Mouse (Mus musculus) left cerebral cortex, postnatal 25 days (tissue): ENCODE results near the gene Pyroxd2. TPM values are rescaled to one million over a fixed set of nuclear protein-coding genes. Genes with fewer than 3 reads are reported as not detected.
"Not testable (repeated sequence)": the region's sequence is repeated elsewhere in the genome, so short reads cannot be mapped to it uniquely, and the experiment has no call there.

Experiments used
- DNase-seq, 2 experiments: peaks; one replicate each; pipeline ENCODE4 v3.0.0; 2022; ENCODE audit warnings: low spot score in 2 of 2, mixed read lengths in 1 of 2
- intact Hi-C: fragments of 180-260 bp; cut with DNase I; formaldehyde crosslinking; loops from one replicate; pipeline ENCODE4 v1.15.1; 2025
- total RNA-seq, 2 experiments: library from RNA; stranded (reverse); gene quantifications; 2 replicates each; pipeline ENCODE4 v1.2.3; 2021

Gene Pyroxd2
- total RNA-seq = 1 to 10 TPM; 2.0 to 2.6 TPM

DNA sequence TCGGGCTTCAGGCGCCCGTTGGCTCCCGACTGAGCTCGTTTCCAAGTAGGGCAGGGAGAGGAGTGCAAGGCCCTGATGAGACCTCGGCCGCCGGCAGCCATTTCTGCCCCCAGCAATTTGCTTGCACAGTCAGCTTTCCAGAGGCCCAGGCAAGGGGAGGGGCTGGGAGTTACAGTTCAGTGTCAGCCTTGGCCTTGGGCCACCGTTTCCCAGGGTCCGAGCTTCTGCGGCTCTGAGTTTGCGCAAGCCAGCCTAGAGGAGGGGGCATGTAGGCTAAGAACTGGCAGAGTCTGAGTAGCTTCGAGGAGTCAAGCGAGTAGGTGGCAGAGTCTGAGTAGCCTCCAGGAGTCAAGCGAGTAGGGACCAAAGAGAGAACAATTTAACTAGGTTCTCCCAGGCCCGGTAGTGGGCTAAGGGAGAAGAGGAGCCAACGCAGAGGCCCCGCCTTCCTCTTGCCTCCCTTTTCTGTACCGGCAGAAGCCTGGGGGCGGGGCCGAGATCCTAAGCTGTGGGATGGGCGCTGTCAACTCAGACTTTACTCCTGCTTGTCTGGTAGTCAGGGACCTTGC lies at the start of gene Pyroxd2:
TSS of gene Pyroxd2 (minus strand) at position 413 of the 569 bp plus-strand sequence.
- peak; percentile 49 for DNase-seq
- intact Hi-C loops = no loop called here

GRCm38 (mm10) chr19:42797866-42798265 lies 45.3 kb upstream of the Pyroxd2 start:
- no peak for DNase-seq
- intact Hi-C loops = loop anchor here (5.0 kb wide), 2 partner anchors 104 to 679 kb away; no protein-coding TSS in a partner anchor

GRCm38 (mm10) chr19:42795801-42796200 lies 43.2 kb upstream of the Pyroxd2 start:
- intact Hi-C loops = loop anchor here (1.0 to 5.0 kb wide), 5 partner anchors 106 to 682 kb away; no protein-coding TSS in a partner anchor
- DNase-seq = no peak

DNA sequence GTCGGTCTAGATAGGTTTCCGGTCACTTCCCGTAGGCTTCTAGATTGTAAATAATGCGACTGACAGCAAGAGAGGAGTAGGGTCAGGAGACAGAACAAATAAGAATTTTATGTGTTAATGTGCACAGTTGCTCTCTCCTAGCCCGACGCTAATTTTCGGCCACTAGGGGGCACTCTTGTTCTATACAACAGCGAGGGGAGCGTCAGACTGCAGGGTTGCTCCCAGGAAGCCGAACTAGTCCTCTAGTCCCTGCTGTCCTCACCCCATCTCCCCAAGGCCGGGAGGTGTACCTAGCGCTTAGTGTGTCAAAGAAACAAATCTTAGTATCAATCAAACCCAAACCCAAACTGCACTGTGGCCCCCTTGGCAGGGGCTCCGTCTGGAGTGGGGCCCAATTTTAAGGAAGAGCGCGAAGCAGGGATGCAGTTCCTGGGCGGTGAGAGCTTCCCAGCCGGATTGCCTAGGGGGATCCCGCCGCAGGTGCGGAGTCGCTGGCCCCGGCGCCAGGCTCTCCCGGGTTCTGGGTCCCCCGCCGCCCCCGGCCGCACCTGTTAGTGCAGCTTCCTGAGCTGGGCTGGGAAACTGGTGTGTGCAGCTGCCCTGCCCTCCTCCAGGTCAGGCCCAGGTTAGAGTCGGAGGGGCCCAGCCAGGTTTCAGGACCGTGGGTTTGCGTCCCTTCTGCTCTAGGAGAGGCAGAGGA lies 42.5 kb upstream of the Pyroxd2 start:
- intact Hi-C loops = loop anchor here (1.0 to 5.0 kb wide), 5 partner anchors 107 to 682 kb away; no protein-coding TSS in a partner anchor
- peak; percentile 91 to 93 for DNase-seq

DNA sequence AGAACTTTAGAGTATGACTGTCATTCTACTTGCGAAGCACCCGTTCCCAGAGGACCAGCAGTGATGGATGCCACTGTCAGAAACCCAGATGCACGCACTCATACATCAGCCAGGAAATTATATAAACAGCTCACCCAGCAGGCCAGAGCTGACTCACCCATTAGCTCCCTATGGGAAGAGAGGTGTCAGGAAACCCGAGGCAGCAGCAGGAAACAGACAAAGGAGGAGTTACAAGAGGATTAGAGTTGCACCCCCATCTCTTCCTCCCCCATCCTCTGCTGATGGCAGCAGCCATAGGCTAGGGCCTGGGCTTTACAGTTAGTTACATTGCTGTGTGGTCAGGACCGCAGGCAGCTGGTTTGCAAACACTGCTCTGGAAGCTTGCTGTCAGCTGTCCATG lies 35.7 kb upstream of the Pyroxd2 start:
- peak in 1 of 2 experiments; percentile 47 for DNase-seq

GRCm38 (mm10) chr19:42785562-42786220 lies 33.1 kb upstream of the Pyroxd2 start:
- DNase-seq = no peak
- intact Hi-C loops = no loop called here

More for the DNA sequence above, 35.7 kb upstream of the Pyroxd2 start:
- intact Hi-C loops = no loop called here

- intact Hi-C loops = no loop called here
- no peak for DNase-seq
These were observed 32.6 kb upstream of the Pyroxd2 start for GRCm38 (mm10) chr19:42785129-42785528.

DNA sequence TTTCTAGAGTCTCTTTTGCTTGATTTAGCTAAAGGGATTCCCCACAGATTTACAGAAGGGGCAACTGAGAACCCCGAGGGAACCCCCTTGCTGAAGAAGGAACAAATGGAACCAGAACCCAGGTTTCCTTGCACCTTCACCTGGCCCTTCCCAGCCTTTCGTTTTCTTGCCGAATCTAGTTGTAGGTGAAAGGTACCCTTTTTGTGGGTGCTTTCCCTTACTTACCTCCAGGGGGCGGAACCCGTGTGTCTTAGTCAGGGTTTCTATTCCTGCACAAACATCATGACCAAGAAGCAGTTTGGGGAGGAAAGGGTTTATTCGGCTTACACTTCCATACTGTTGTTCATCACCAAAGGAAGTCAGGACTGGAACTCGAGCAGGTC lies 27.6 kb upstream of the Pyroxd2 start:
- intact Hi-C loops = not testable (repeated sequence)

GRCm38 (mm10) chr19:42779531-42780155 lies 27.1 kb upstream of the Pyroxd2 start, which contains the start of gene Hps1:
TSS of gene Hps1 (minus strand) at chr19:42779978.
- intact Hi-C loops = loop anchor here (5.0 kb wide), 1 partner anchor 462 kb away; no protein-coding TSS in a partner anchor
- DNase-seq = peak; percentile 92 to 95

More for the DNA sequence above, 27.6 kb upstream of the Pyroxd2 start:
- DNase-seq = not testable (repeated sequence)

- intact Hi-C loops = loop anchor here (5.0 kb wide), 1 partner anchor 460 kb away; no protein-coding TSS in a partner anchor
- no peak for DNase-seq
These were observed 25.2 kb upstream of the Pyroxd2 start for GRCm38 (mm10) chr19:42777801-42778200.

DNA sequence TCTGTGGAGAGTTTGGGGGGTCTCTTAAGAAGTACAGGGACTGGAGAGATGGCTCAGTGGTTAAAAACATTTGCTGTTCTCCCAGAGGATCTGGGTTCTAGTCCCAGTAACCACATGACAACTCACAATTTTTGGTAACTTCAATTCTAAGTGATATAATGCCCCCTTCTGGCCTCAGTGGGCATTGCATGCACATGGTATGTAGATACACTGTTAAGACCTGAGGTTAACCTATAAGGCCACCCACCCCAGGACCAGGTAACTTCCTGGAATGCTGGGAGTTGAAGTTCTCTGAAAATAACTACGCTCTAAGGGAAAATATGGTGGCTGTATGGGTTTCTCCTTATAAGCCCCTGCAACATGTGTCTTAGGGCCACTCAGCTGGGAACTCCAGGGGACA lies 24.2 kb upstream of the Pyroxd2 start:
- DNase-seq = no peak
- intact Hi-C loops = loop anchor here (5.0 kb wide), 1 partner anchor 460 kb away; no protein-coding TSS in a partner anchor

DNA sequence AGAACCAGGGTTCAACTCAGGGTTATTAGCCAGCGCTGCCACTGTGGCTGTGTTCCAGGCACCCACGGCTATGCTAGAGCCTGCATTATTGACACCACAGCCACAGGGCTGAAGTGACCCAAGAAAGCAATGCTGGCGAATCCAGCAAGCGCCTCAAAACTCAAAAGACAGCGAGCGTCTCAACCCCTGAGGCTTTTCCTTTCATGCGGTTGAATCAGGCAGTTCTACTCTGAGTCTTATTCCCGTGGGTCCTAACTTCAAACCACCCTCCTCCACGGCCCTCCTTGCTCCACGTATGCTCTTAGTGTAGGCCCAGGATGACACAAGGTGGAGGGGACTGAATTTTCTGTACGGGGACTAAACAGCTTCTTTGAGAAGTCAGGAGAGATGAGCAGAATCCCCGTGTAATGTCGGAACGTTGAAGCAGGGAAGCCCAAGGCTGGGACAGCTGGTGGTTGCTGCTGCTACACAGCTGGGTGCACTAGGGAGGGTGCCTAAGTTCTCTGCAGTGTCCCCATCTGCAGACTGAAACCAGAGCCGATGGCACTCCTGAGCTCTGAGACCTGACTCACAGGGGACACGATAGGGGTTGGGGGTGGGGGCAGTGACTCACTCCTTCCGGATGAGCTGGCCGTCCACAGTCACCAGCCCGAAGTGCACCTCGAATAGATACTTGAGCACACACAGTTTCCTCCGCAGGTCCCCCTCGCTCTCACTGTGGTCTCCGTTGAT lies 17.7 kb upstream of the Pyroxd2 start:
- intact Hi-C loops = no loop called here
- no peak for DNase-seq

DNA sequence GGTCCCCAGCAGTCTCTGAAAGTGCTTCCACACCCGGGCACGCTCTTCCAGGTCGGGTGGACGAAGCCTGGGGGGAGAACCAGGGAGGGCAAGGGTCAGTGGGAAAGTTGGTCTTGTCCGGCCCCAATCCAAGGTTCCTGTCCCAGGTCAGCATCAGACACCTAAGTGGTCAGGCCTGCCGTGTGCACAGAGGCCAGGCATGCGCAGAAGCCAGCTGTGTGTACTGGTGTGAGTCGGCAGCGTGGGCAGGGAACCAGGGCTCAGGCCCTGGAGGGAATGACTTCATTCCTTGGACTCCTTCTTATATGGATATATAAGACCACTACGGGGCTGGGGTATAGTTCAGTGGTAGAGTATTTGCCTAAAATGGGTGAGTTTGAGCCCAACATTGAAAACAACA lies 17.1 kb upstream of the Pyroxd2 start:
- intact Hi-C loops = no loop called here

GRCm38 (mm10) chr19:42767361-42767760 lies 14.8 kb upstream of the Pyroxd2 start:
- intact Hi-C loops = no loop called here
- DNase-seq = no peak

More for the DNA sequence above, 17.1 kb upstream of the Pyroxd2 start:
- no peak for DNase-seq

- DNase-seq = no peak
- intact Hi-C loops = no loop called here
These were observed 11.8 kb upstream of the Pyroxd2 start for GRCm38 (mm10) chr19:42764398-42764797.

DNA sequence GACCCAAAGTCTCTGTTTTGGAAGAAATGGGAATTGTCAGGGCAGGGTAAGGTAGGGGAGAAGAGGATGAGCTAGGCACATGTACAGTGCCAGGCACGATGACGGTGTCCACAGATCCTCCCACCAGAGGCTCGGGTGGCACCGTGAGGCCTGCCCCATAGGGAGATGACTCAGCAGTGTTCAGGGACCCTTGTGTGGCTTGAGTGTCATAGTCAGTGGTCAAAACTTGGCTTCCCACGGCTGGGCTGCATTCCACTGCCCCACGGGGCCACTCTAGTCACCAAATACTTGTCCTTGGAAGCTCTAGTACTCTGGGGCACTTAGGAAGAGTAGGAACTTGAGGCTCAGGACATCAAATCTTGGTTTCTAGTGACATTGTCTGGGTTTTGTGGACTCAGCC lies 4.1 kb upstream of the Pyroxd2 start:
- DNase-seq = no peak
- intact Hi-C loops = no loop called here

GRCm38 (mm10) chr19:42755148-42755870 lies 2.7 kb upstream of the Pyroxd2 start:
- intact Hi-C loops = no loop called here
- no peak for DNase-seq

DNA sequence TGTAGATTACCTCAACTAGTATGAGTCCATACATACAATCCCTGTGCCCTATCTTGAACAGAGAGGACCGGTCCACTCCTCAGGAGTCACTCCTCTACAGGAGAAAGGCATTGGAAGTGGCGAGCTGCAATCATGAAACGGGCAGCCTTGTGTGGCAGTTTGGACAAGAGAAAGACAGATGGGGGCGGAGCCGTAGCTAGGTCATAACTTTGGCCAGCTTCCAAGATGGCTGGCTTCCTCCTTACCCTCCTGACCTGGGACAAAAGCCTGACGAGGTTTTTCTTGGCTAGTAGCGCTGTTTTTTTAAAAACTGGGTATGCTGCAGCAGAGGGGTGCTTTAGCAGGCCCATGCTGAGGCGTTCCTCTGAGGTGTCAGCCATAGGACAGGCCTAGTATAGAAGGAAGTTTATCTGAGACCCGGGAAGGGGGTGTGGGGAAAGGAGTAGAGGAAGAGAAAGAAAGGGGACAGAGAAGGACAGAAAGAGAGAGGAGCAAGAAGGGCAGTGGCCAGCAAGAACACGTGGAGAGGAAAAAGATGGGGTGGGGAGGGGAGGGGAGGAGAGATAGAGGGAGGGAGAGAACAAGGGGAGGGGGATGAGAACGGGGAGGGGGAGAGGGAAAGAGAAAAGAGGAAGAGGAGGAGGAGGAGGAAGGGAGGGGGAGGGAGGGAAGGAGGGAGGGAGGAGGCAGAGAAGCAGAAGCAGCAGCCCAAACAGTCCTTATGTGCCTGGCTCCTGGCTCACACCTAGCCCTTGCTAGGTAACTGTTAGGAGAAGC lies 754 bp upstream of the Pyroxd2 start:
- DNase-seq = peak; percentile 20 to 25
- intact Hi-C loops = no loop called here
